Mouse (Mus musculus) gastrocnemius, postnatal 36 days (tissue): Measurements from ENCODE around the gene Cd27. TPM values are rescaled to one million over a fixed set of nuclear protein-coding genes. Genes with fewer than 3 reads are reported as not detected.
"Not testable (repeated sequence)": the region's sequence is repeated elsewhere in the genome, so short reads cannot be mapped to it uniquely, and the experiment has no call there.

Source experiments
- DNase-seq, 2 experiments: peaks; one replicate each; pipeline ENCODE4 v3.0.0; 2022
- intact Hi-C: fragments of 180-260 bp; cut with DNase I; formaldehyde crosslinking; loops from one replicate; pipeline ENCODE4 v1.15.1; 2025
- long read RNA-seq, 2 experiments: library from polyadenylated mRNA; stranded (forward); transcript quantifications; one replicate each; pipeline ENCODE4 v2.0.0; 2021
- total RNA-seq, 2 experiments: library from RNA; stranded (reverse); gene quantifications; 2 replicates each; pipeline ENCODE4 v1.2.3; 2021

Cd27 gene
- 1 to 10 TPM in 1 of 2 experiments, under 1 TPM in 1; 0.57 to 1.5 TPM for total RNA-seq
- long read RNA-seq, experiment 1, partial matches to known transcripts: 0 of 13 reads
- long read RNA-seq, experiment 1, other reads (novel, unspliced or antisense): 13 of 13 reads
- long read RNA-seq, experiment 2, partial matches to known transcripts: 0 of 25 reads
- long read RNA-seq, experiment 2, other reads (novel, unspliced or antisense): 22 of 25 reads

- intact Hi-C loops: no loop called here
Observed at GRCm38 (mm10) chr6:125236782-125237181, at the start of gene Cd27. Cd27 (minus strand) TSS chr6:125237010.

GRCm38 (mm10) chr6:125285890-125286289, 49.1 kb upstream of the Cd27 start, which contains the start of gene Tuba3a:
Tuba3a (minus strand) TSS chr6:125286042.
- intact Hi-C loops: no loop called here
- no peak for DNase-seq

More at GRCm38 (mm10) chr6:125236782-125237181, at the start of gene Cd27:
- DNase-seq: no peak

GRCm38 (mm10) chr6:125284751-125285150, 47.9 kb upstream of the Cd27 start:
- intact Hi-C loops: no loop called here
- no peak for DNase-seq

- no peak for DNase-seq
- intact Hi-C loops: no loop called here
Observed at GRCm38 (mm10) chr6:125284250-125284649, 47.4 kb upstream of the Cd27 start.

- intact Hi-C loops, DNase-seq: not testable (repeated sequence)
Observed at GRCm38 (mm10) chr6:125282721-125283120, 45.9 kb upstream of the Cd27 start.

GRCm38 (mm10) chr6:125279729-125280128, 42.9 kb upstream of the Cd27 start:
- intact Hi-C loops: loop anchor here (5.0 kb wide), 1 partner anchor 83 kb away; no protein-coding TSS in a partner anchor
- no peak for DNase-seq

- DNase-seq: peak in 1 of 2 experiments; percentile 21
- intact Hi-C loops: loop anchor here (5.0 kb wide), 3 partner anchors 87 to 228 kb away; partner anchors contain the start of gene Acrbp
Observed at GRCm38 (mm10) chr6:125274841-125275563, 38.2 kb upstream of the Cd27 start.

- intact Hi-C loops: loop anchor here (1.0 to 5.0 kb wide), 3 partner anchors 56 to 225 kb away; partner anchors contain the start of gene Acrbp
- DNase-seq: no peak
Observed at GRCm38 (mm10) chr6:125272228-125272785, 35.5 kb upstream of the Cd27 start.

GRCm38 (mm10) chr6:125271455-125272227, 34.8 kb upstream of the Cd27 start:
- intact Hi-C loops: loop anchor here (1.0 to 5.0 kb wide), 3 partner anchors 55 to 224 kb away; partner anchors contain the start of gene Acrbp
- DNase-seq: peak; percentile 83 to 93

- intact Hi-C loops: no loop called here
- DNase-seq: no peak
Observed at GRCm38 (mm10) chr6:125268799-125269198, 32.0 kb upstream of the Cd27 start.

- intact Hi-C loops: no loop called here
- no peak for DNase-seq
Observed at GRCm38 (mm10) chr6:125267469-125267868, 30.7 kb upstream of the Cd27 start.

GRCm38 (mm10) chr6:125266600-125266999, 29.8 kb upstream of the Cd27 start:
- intact Hi-C loops: not testable (repeated sequence)

GRCm38 (mm10) chr6:125266091-125266490, 29.3 kb upstream of the Cd27 start:
- DNase-seq: no peak
- intact Hi-C loops: no loop called here

More at GRCm38 (mm10) chr6:125266600-125266999, 29.8 kb upstream of the Cd27 start:
- DNase-seq: not testable (repeated sequence)

- intact Hi-C loops: no loop called here
- DNase-seq: no peak
Observed at GRCm38 (mm10) chr6:125265239-125265638, 28.4 kb upstream of the Cd27 start.

- DNase-seq: no peak
- intact Hi-C loops: no loop called here
Observed at GRCm38 (mm10) chr6:125264219-125264618, 27.4 kb upstream of the Cd27 start.

GRCm38 (mm10) chr6:125260006-125260555, 23.3 kb upstream of the Cd27 start:
- intact Hi-C loops: no loop called here
- DNase-seq: no peak

GRCm38 (mm10) chr6:125256222-125256966, 19.6 kb upstream of the Cd27 start:
- intact Hi-C loops: no loop called here
- DNase-seq: peak; percentile 29 to 45

GRCm38 (mm10) chr6:125255516-125256044, 18.8 kb upstream of the Cd27 start:
- no peak for DNase-seq
- intact Hi-C loops: no loop called here
